Mouse (Mus musculus) cerebellum, adult 2 months (tissue): ENCODE results near the gene Ano7.

Experiments used
- CTCF ChIP-seq: fragments of 200-500 bp; IDR thresholded peaks from 2 replicates; pipeline ENCODE4 v1.5.1; 2011; ENCODE audit warnings: low read depth, mild to moderate bottlenecking, control low read depth, low read length, moderate library complexity, borderline replicate concordance; ENCODE audit not compliant: insufficient read depth
- POLR2A ChIP-seq: fragments of 200-500 bp; IDR thresholded peaks from 2 replicates; pipeline ENCODE4 v1.6.1; 2011; ENCODE audit warnings: low read length, control low read depth, borderline replicate concordance; ENCODE audit not compliant: insufficient read depth

- TF ChIP-seq POLR2A, result no peak
- TF ChIP-seq CTCF, result no peak
These were observed 26.6 kb upstream of the Ano7 start for GRCm38 (mm10) chr1:93347176-93347575.
